Mouse (Mus musculus): ENCODE results near the gene Phyh. TPM values are rescaled to one million over a fixed set of nuclear protein-coding genes. Genes with fewer than 3 reads are reported as not detected.

Gene Phyh
- polyA plus RNA-seq, 1 experiment from 2014 or later = 102 TPM

DNA sequence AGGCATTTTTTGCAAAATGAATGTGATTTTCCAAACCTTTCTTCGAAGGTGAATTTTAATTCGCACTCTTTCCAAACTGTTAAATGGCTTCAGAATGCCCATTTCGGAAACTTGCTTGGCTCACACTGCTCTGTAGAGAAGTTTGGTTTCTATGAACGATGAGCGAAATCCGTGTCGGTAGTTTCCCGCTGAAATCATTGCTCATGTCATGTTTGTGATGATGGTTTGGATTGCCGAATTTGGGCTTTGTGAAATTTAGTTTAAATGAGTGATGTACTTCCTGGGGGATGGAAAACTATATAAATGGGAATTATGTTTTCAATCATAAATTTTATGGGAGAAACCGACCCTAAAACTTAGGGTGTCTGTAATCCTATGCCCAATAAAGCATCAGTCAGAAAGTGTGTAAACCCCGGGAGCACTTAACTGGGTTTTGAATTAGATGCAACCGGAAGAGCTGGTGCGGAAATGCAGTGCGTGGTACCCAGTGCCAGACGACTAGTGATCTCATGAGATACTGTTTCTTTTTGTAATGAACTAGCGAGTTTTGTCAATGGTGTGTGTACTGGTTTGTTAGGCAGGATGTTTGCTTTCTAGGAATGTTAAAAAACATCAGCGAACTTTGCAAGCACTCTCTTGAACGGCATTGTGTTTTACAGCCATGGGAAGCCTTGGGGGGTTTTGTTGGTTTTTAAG, 35.7 kb upstream of the Phyh start:
- peak overlapping the region; percentile 99; the same call in 1 of the 2 replicates for H3K27ac ChIP-seq (ENCODE audit: low read length)
- peak overlapping the region; percentile 65 for H3K4me2 ChIP-seq (ENCODE audit: low read depth, low read length)
- H3K4me1 ChIP-seq (ENCODE audit: control insufficient read depth, insufficient read depth, low read length) = peaks cover 9% of the 10 kb centered on the region
- H3K27me3 ChIP-seq (replicated peaks; ENCODE audit: control insufficient read depth, insufficient read depth, low read length) = no peaks in the 10 kb centered on the region
- no peaks in the 10 kb centered on the region for H3K9me3 ChIP-seq (ENCODE audit: control insufficient read depth, low read length)
- 2% methylated on average over 18 of the region's 18 CpGs for WGBS
- peak overlapping the region; percentile 99 for H3K9ac ChIP-seq (ENCODE audit: low read depth, low read length)
- no peak for ATAC-seq
- peaks cover 3% of the 10 kb centered on the region; the same call in 1 of the 2 replicates for H3K36me3 ChIP-seq (ENCODE audit: control insufficient read depth, insufficient read depth, low read length)
- peak overlapping the region; percentile 80 for H3K4me3 ChIP-seq (ENCODE audit: low read length)

- WGBS = 84% methylated on average over 6 of the region's 6 CpGs
- peaks cover 11% of the 10 kb centered on the region for H3K36me3 ChIP-seq (ENCODE audit: control insufficient read depth, insufficient read depth, low read length)
- no peak overlapping the region for H3K4me2 ChIP-seq (ENCODE audit: low read depth, low read length)
- H3K9ac ChIP-seq (ENCODE audit: low read depth, low read length) = no peak overlapping the region
- no peaks in the 10 kb centered on the region for H3K9me3 ChIP-seq (ENCODE audit: control insufficient read depth, low read length)
- no peaks in the 10 kb centered on the region for H3K27me3 ChIP-seq (replicated peaks; ENCODE audit: control insufficient read depth, insufficient read depth, low read length)
- no peak for ATAC-seq
- H3K27ac ChIP-seq (ENCODE audit: low read length) = no peak overlapping the region
- H3K4me3 ChIP-seq (ENCODE audit: low read length) = no peak overlapping the region
- H3K4me1 ChIP-seq (ENCODE audit: control insufficient read depth, insufficient read depth, low read length) = peaks cover 9% of the 10 kb centered on the region
Measured at GRCm38 (mm10) chr2:4886896-4887295, 31.9 kb upstream of the Phyh start.

GRCm38 (mm10) chr2:4895598-4895997, 23.2 kb upstream of the Phyh start:
- peaks cover 34% of the 10 kb centered on the region for H3K36me3 ChIP-seq (ENCODE audit: control insufficient read depth, insufficient read depth, low read length)
- no peak for ATAC-seq

DNA sequence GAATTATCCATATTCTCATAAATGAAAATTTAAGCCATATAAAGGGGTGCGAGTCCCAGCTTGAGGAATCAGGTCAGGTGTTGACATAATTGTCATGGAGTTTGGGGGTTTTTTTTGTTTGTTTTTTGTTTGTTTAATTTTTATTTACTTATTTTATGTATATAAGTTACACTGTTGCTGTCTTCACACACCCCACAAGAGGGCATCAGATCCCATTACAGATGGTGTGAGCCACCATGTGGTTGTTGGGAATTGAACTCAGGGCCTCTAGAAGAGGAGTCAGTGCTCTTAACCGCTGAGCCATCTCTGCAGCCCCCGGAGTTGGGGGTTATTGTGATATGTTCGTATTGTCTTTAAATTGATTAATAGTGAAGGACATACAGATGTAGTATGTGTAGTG, 21.8 kb upstream of the Phyh start:
- no peak for ATAC-seq
- H3K4me2 ChIP-seq (ENCODE audit: low read depth, low read length) = no peak overlapping the region
- no peaks in the 10 kb centered on the region for H3K9me3 ChIP-seq (ENCODE audit: control insufficient read depth, low read length)
- WGBS = 96% methylated on average over 4 of the region's 4 CpGs
- no peaks in the 10 kb centered on the region for H3K27me3 ChIP-seq (replicated peaks; ENCODE audit: control insufficient read depth, insufficient read depth, low read length)
- H3K27ac ChIP-seq (ENCODE audit: low read length) = no peak overlapping the region
- peaks cover 33% of the 10 kb centered on the region for H3K36me3 ChIP-seq (ENCODE audit: control insufficient read depth, insufficient read depth, low read length)
- no peaks in the 10 kb centered on the region for H3K4me1 ChIP-seq (ENCODE audit: control insufficient read depth, insufficient read depth, low read length)
- no peak overlapping the region for H3K9ac ChIP-seq (ENCODE audit: low read depth, low read length)
- no peak overlapping the region for H3K4me3 ChIP-seq (ENCODE audit: low read length)

More at GRCm38 (mm10) chr2:4895598-4895997, 23.2 kb upstream of the Phyh start:
- 91% methylated on average over 2 of the region's 2 CpGs for WGBS
- Histone ChIP-seq H3K4me3 (ENCODE audit: low read length) (no peak overlapping the region), H3K4me1 (ENCODE audit: control insufficient read depth, insufficient read depth, low read length) (no peaks in the 10 kb centered on the region), H3K27me3 (replicated peaks; ENCODE audit: control insufficient read depth, insufficient read depth, low read length) (no peaks in the 10 kb centered on the region), H3K27ac (ENCODE audit: low read length) (no peak overlapping the region), H3K9ac (ENCODE audit: low read depth, low read length) (no peak overlapping the region), H3K9me3 (ENCODE audit: control insufficient read depth, low read length) (no peaks in the 10 kb centered on the region), H3K4me2 (ENCODE audit: low read depth, low read length) (no peak overlapping the region)

DNA sequence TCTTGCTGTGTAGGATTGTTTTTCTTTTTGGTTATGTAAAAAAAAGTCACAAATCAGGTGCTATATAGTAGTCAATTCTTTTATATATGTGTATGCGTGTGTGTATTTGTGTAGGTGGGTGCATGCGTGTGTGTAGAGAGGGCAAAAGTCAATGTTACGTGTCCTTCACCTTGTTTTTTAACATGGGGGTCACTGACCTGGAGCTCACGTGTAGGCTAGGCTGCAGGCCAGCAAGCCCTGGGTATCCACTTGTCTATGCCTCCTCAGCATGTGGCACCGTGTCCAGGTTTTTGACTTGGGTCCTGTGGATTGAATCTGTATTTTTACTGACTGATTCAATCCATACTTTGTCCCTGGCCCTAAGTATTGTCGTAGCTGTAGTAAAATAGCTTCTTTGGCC, 18.2 kb upstream of the Phyh start:
- Histone ChIP-seq H3K36me3 (ENCODE audit: control insufficient read depth, insufficient read depth, low read length) (peaks cover 27% of the 10 kb centered on the region), H3K4me2 (ENCODE audit: low read depth, low read length) (no peak overlapping the region), H3K9ac (ENCODE audit: low read depth, low read length) (no peak overlapping the region), H3K27me3 (replicated peaks; ENCODE audit: control insufficient read depth, insufficient read depth, low read length) (no peaks in the 10 kb centered on the region), H3K4me1 (ENCODE audit: control insufficient read depth, insufficient read depth, low read length) (no peaks in the 10 kb centered on the region), H3K9me3 (ENCODE audit: control insufficient read depth, low read length) (no peaks in the 10 kb centered on the region), H3K27ac (ENCODE audit: low read length) (no peak overlapping the region), H3K4me3 (ENCODE audit: low read length) (no peak overlapping the region)
- ATAC-seq = no peak
- 90% methylated on average over 6 of the region's 6 CpGs for WGBS

DNA sequence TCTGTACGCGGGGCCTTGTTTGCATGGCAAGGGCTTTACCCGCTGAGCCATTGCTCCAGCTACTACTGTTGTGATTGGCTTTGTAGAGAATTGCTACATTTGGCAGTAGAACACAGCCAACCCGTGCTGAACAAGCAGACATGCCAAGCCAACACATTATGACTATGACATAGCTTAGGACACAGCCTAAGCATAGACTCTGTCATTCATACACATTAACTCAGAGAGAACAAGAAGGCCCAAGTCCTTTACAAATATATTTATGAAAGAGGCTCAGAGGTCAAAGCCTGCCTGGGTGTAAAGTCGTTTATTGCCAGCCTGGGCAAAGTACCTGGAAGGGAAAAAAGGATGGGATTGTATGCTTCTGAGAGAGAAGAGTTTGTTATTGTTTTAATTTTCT, 16.5 kb upstream of the Phyh start:
- Histone ChIP-seq H3K27ac (ENCODE audit: low read length) (peak overlapping the region; percentile 85), H3K36me3 (ENCODE audit: control insufficient read depth, insufficient read depth, low read length) (peaks cover 27% of the 10 kb centered on the region), H3K9ac (ENCODE audit: low read depth, low read length) (no peak overlapping the region), H3K4me2 (ENCODE audit: low read depth, low read length) (no peak overlapping the region), H3K4me3 (ENCODE audit: low read length) (no peak overlapping the region), H3K4me1 (ENCODE audit: control insufficient read depth, insufficient read depth, low read length) (no peaks in the 10 kb centered on the region), H3K27me3 (replicated peaks; ENCODE audit: control insufficient read depth, insufficient read depth, low read length) (no peaks in the 10 kb centered on the region), H3K9me3 (ENCODE audit: control insufficient read depth, low read length) (no peaks in the 10 kb centered on the region)
- peak; percentile 94 for ATAC-seq
- 75% methylated on average over 5 of the region's 5 CpGs for WGBS

GRCm38 (mm10) chr2:4907120-4907519, 11.7 kb upstream of the Phyh start:
- H3K4me3 ChIP-seq (ENCODE audit: low read length) = no peak overlapping the region
- no peak overlapping the region for H3K4me2 ChIP-seq (ENCODE audit: low read depth, low read length)
- no peak for ATAC-seq
- WGBS = 87% methylated on average over 6 of the region's 6 CpGs
- H3K36me3 ChIP-seq (ENCODE audit: control insufficient read depth, insufficient read depth, low read length) = peaks cover 11% of the 10 kb centered on the region
- no peak overlapping the region for H3K27ac ChIP-seq (ENCODE audit: low read length)
- H3K4me1 ChIP-seq (ENCODE audit: control insufficient read depth, insufficient read depth, low read length) = no peaks in the 10 kb centered on the region
- H3K9me3 ChIP-seq (ENCODE audit: control insufficient read depth, low read length) = no peaks in the 10 kb centered on the region
- H3K27me3 ChIP-seq (replicated peaks; ENCODE audit: control insufficient read depth, insufficient read depth, low read length) = no peaks in the 10 kb centered on the region
- H3K9ac ChIP-seq (ENCODE audit: low read depth, low read length) = no peak overlapping the region

GRCm38 (mm10) chr2:4907916-4908315, 10.9 kb upstream of the Phyh start:
- H3K4me3 ChIP-seq (ENCODE audit: low read length) = no peak overlapping the region
- peaks cover 11% of the 10 kb centered on the region for H3K36me3 ChIP-seq (ENCODE audit: control insufficient read depth, insufficient read depth, low read length)
- H3K9me3 ChIP-seq (ENCODE audit: control insufficient read depth, low read length) = no peaks in the 10 kb centered on the region
- H3K4me2 ChIP-seq (ENCODE audit: low read depth, low read length) = no peak overlapping the region
- H3K9ac ChIP-seq (ENCODE audit: low read depth, low read length) = no peak overlapping the region
- 70% methylated on average over 7 of the region's 7 CpGs for WGBS
- no peaks in the 10 kb centered on the region for H3K4me1 ChIP-seq (ENCODE audit: control insufficient read depth, insufficient read depth, low read length)
- no peaks in the 10 kb centered on the region for H3K27me3 ChIP-seq (replicated peaks; ENCODE audit: control insufficient read depth, insufficient read depth, low read length)
- no peak for ATAC-seq
- H3K27ac ChIP-seq (ENCODE audit: low read length) = no peak overlapping the region

DNA sequence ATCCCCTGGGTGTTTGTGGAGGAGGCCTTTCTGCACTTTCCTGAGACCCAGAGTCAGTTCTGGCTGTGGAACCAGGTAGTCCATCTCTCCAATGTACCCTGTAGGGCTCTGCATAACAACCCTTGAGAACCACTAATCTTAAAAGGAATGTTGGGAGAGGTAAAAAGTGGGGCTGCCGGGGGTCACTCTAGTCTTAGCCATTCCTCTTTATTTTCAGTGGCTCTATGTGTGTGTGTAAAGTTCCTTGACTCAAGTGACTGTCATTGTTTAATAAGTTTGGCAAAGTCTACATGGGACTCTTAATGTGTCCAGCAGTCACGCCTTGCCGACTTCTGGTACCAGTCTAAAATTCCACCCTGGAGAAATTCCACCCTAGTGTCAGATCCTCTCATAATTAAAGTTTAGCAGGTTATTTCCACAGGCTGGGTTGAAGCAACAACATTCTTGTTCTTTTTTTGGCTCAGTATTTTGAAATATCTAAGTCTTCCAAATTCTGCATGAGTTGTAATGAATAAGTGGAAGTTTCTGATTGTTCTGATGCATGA, 10.0 kb upstream of the Phyh start:
- Histone ChIP-seq H3K4me3 (ENCODE audit: low read length) (no peak overlapping the region), H3K4me1 (ENCODE audit: control insufficient read depth, insufficient read depth, low read length) (no peaks in the 10 kb centered on the region), H3K27me3 (replicated peaks; ENCODE audit: control insufficient read depth, insufficient read depth, low read length) (no peaks in the 10 kb centered on the region), H3K4me2 (ENCODE audit: low read depth, low read length) (no peak overlapping the region), H3K27ac (ENCODE audit: low read length) (no peak overlapping the region), H3K9ac (ENCODE audit: low read depth, low read length) (no peak overlapping the region), H3K9me3 (ENCODE audit: control insufficient read depth, low read length) (no peaks in the 10 kb centered on the region), H3K36me3 (ENCODE audit: control insufficient read depth, insufficient read depth, low read length) (peaks cover 11% of the 10 kb centered on the region)
- 93% methylated on average over 3 of the region's 3 CpGs for WGBS
- no peak for ATAC-seq

Data from intestine, embryonic 16.5 days (tissue).